Mouse (Mus musculus) intestine, embryonic 16.5 days (tissue): Measurements from ENCODE around the gene Hoxa13. TPM values are rescaled to one million over a fixed set of nuclear protein-coding genes. Genes with fewer than 3 reads are reported as not detected.
A peak's percentile ranks its signal among the peaks of the same experiment; 100 is the strongest.

Source experiments
- ATAC-seq: fragments of 200-750 bp; cut with Nextera tagmentation; 2 replicates; pipeline ENCODE4 v1.8.0; 2017; ENCODE audit warnings: moderate TSS enrichment, moderate library complexity
- H3K27ac ChIP-seq: fragments of 300-500 bp; sonication (generic); 2 replicates; pipeline ENCODE4 v1.5.1; 2014; ENCODE audit warnings: mild to moderate bottlenecking, low read length
- H3K27me3 ChIP-seq: fragments of 300-500 bp; sonication (generic); replicated peaks from 2 replicates; pipeline ENCODE4 v1.6.1; 2014; ENCODE audit warnings: low read length, control low read depth, mixed read lengths; ENCODE audit not compliant: control insufficient read depth, insufficient read depth
- H3K36me3 ChIP-seq: fragments of 300-500 bp; sonication (generic); 2 replicates; pipeline ENCODE4 v1.6.1; 2014; ENCODE audit warnings: low read length, control low read depth; ENCODE audit not compliant: control insufficient read depth, insufficient read depth
- H3K4me1 ChIP-seq: fragments of 300-500 bp; sonication (generic); 2 replicates; pipeline ENCODE4 v1.6.1; 2014; ENCODE audit warnings: low read length, control low read depth, mixed read lengths; ENCODE audit not compliant: control insufficient read depth, insufficient read depth
- H3K4me2 ChIP-seq: fragments of 300-500 bp; sonication (generic); 2 replicates; pipeline ENCODE4 v1.6.1; 2014; ENCODE audit warnings: low read depth, low read length, control low read depth
- H3K4me3 ChIP-seq: fragments of 300-500 bp; sonication (generic); 2 replicates; pipeline ENCODE4 v1.5.1; 2014; ENCODE audit warnings: mild to moderate bottlenecking, low read length
- H3K9ac ChIP-seq: fragments of 300-500 bp; sonication (generic); 2 replicates; pipeline ENCODE4 v1.6.1; 2014; ENCODE audit warnings: low read depth, low read length
- H3K9me3 ChIP-seq: fragments of 300-500 bp; sonication (generic); 2 replicates; pipeline ENCODE4 v1.6.1; 2016; ENCODE audit warnings: low read length, control low read depth; ENCODE audit not compliant: control insufficient read depth
- WGBS: fragments of 180-500 bp; shearing (Covaris S2); extraction: QIAGEN DNeasy Blood & Tissue Kit; methylation state at CpG from one replicate; pipeline ENCODE4 v1.1.7; 2014; 5-methylcytosine and 5-hydroxymethylcytosine counted together
- polyA plus RNA-seq: library from polyadenylated mRNA; unstranded; fragments of >200 nt; fragmentation: Nextera tagmentation; extraction: Ambion mirVana; gene quantifications from 2 replicates; pipeline ENCODE4 v1.2.1, GENCODE M21; 2015

Hoxa13 gene
- polyA plus RNA-seq, 1 experiment from 2014 or later: 0.45 TPM

DNA sequence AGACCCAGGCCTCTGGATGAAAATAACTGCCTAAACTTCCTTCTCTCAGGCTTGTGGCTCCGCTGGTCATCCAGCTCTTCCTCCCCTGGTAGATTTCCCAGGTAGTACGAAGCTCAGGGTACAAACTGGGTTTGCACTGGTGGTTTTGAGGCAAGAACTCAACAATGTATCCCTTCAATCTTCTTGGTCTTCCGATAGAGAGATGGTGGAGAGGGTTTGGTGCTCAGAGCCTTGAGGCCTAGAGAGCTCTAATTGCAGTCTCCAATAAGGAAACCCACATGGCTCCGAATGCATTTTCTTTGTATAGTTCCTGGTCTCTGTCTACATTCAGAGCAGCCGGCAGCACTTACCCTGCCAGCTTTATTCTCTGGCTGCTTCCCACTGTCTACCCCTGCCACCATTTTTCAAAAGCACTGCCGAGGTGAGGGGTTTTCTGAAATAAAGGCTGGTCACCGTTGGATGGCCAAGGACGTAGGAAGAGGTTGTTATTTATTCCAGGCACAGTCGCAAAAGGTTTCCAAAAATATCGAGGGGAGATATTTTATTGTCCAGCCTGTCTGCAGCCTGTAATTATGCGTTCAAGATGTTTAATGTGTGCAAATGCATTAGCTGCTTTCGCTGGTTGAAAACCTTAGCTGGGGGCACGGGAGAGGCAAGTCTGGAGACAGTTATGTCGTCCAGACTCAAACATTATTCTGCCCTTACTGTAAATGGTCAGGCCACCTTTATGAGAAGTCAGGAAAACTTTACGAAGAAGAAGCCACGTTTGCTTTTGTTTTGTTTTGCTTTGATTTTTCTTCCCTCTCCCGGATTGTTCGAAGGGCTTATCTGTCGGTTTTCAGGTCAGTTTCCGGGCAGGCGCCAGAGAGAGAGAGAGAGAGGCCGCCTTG lies 12.3 kb upstream of the Hoxa13 start:
- Histone ChIP-seq H3K4me3 (no peak overlapping the region), H3K27ac (no peak overlapping the region), H3K36me3 (no peaks in the 10 kb centered on the region), H3K4me1 (no peaks in the 10 kb centered on the region), H3K4me2 (no peak overlapping the region), H3K9ac (no peak overlapping the region), H3K9me3 (no peaks in the 10 kb centered on the region), H3K27me3 (peaks cover 84% of the 10 kb centered on the region)
- no peak for ATAC-seq
- 23% methylated on average over 22 of the region's 22 CpGs for WGBS

DNA sequence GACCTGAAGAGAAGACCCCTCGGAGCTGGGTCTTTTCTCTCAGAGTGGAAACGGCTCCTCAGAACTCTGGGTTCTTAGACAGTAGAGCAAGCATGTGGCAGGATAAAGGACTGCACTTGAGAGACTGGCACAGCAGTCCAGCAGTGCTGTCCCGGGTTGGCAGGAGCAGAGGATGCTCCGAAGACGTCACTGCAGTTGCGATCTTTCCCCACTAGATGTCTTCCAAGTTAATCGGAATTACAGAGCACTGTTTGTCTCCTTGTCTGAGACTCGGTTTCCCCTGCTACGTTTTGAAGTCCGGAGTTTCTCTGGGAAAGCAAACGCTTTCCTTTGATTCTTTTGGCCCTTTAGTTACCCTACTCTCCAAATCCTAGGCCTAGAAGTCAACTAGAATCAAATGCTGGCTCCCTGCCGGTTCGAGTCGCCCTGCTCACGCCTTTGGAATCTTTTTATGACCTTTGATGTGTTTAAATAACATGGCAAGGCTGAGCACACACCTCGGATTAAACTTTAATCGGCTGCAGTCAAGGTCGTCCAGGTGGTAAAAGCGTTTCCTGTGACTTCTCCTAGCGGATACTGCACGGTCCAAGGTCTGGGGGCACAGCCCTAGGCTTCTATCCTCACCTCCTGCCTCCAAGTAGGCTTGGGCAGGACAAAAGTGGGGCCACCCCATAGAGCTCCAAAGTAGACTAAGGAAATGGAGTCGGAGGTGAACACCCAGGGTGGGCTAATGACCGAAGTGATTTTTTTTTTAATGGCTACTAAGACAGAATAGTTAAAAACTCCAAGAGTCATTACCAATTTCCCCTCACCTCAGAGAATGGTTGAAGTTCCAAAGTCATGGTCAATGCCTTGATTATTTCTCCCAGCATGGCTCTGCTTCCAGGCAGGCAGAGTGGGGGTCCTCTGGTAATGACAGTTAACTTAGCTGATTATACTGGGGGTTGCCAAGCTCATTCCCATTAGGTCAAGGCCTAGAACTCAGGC lies 10.1 kb upstream of the Hoxa13 start:
- H3K4me1 ChIP-seq: no peaks in the 10 kb centered on the region
- no peak overlapping the region for H3K27ac ChIP-seq
- no peak overlapping the region for H3K9ac ChIP-seq
- H3K4me2 ChIP-seq: no peak overlapping the region
- H3K9me3 ChIP-seq: no peaks in the 10 kb centered on the region
- 8% methylated on average over 23 of the region's 23 CpGs for WGBS
- ATAC-seq: peak; percentile 73
- no peaks in the 10 kb centered on the region for H3K36me3 ChIP-seq
- H3K27me3 ChIP-seq: peaks cover 80% of the 10 kb centered on the region
- no peak overlapping the region for H3K4me3 ChIP-seq

DNA sequence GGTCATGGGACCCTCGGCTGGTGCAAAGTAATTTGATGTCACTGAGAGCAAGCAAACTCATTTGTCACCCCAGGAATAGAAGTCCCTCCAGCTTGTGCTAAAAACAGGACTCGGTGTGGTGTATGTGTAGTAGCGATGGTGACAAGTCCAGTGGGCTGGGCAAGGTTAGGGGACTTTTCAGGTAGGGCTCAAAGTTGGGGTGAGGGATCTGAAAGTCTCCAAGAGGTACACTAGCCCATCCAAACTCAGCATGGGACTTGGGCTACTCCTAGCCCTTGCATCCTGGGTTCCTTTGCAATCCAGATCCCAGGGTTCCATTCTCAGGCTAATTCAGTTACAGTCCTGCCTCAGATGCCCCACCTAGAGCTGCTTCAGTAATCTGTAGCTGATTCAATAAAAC lies 8.1 kb upstream of the Hoxa13 start:
- Histone ChIP-seq H3K9ac (no peak overlapping the region), H3K4me3 (no peak overlapping the region), H3K4me1 (no peaks in the 10 kb centered on the region), H3K27me3 (peaks cover 84% of the 10 kb centered on the region), H3K36me3 (no peaks in the 10 kb centered on the region), H3K9me3 (no peaks in the 10 kb centered on the region), H3K4me2 (no peak overlapping the region), H3K27ac (no peak overlapping the region)
- no peak for ATAC-seq
- WGBS: 5% methylated on average over 3 of the region's 3 CpGs

DNA sequence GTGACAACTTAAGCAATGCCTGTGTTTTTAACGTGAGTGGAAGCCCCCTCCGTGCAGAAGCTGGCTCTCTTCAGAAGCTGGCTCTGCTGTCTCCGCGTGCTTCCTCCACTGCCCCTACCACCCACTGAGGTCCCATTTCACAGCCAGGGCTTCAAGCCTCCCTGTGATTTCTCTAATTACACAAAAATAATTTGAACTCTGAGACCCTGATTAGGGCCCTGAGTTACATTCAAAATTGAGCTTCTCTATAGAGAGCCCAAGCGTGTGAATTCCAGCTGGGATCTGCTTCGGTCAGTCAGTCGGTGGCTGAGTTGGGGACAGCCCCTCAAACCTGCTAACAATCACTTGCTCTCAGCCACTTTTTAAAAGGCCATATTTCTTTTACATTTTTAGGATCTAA lies 7.7 kb upstream of the Hoxa13 start:
- no peak overlapping the region for H3K4me3 ChIP-seq
- no peaks in the 10 kb centered on the region for H3K9me3 ChIP-seq
- no peak for ATAC-seq
- H3K27ac ChIP-seq: no peak overlapping the region
- no peaks in the 10 kb centered on the region for H3K36me3 ChIP-seq
- no peak overlapping the region for H3K9ac ChIP-seq
- H3K27me3 ChIP-seq: peaks cover 84% of the 10 kb centered on the region
- no peaks in the 10 kb centered on the region for H3K4me1 ChIP-seq
- 14% methylated on average over 7 of the region's 7 CpGs for WGBS
- H3K4me2 ChIP-seq: no peak overlapping the region

DNA sequence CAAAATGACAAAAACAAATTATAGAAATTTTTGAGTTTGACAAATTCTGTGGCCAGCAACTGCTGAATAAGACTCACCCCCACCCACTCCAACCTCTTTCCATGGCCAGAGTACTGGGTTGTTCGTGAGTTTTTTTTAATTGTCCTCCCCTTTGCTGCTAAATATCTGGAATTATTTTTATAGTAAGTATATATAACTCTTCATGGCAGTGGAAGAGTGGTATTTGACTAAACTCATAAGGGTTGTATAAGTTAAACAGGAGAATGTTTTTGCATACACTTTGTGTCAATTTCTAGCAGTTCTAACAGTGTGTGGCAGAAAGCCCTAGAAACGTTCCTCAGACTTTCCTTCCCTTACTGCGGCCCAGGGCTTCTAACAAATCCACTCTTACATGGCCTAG lies 7.0 kb upstream of the Hoxa13 start:
- ATAC-seq: no peak
- no peaks in the 10 kb centered on the region for H3K36me3 ChIP-seq
- H3K4me2 ChIP-seq: no peak overlapping the region
- no peak overlapping the region for H3K4me3 ChIP-seq
- H3K27ac ChIP-seq: no peak overlapping the region
- no peaks in the 10 kb centered on the region for H3K9me3 ChIP-seq
- H3K9ac ChIP-seq: no peak overlapping the region
- H3K4me1 ChIP-seq: no peaks in the 10 kb centered on the region
- peaks cover 83% of the 10 kb centered on the region for H3K27me3 ChIP-seq
- 11% methylated on average over 3 of the region's 3 CpGs for WGBS

DNA sequence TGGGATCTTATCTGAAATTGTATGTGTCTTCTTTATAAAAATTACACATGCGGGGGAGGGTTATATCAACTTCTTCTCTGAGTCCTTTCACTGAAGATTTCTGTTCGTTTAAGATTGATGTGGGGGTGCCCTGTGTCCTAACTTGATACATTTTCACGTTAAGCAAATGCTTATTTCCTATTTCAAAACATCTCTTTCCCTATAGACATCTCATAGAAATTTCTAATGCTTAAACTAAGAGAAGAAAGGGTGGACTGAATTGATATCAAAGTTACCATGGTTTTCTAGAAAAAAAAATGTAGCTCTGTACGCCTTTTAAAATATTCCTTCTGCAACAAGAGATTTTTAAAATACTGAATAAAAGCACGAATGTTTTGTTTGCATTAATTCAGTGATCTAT lies 6.5 kb upstream of the Hoxa13 start:
- Histone ChIP-seq H3K27ac (no peak overlapping the region), H3K36me3 (no peaks in the 10 kb centered on the region), H3K9me3 (no peaks in the 10 kb centered on the region), H3K27me3 (peaks cover 82% of the 10 kb centered on the region), H3K9ac (no peak overlapping the region), H3K4me3 (no peak overlapping the region), H3K4me1 (no peaks in the 10 kb centered on the region), H3K4me2 (no peak overlapping the region)
- WGBS: 26% methylated on average over 5 of the region's 5 CpGs
- ATAC-seq: no peak

DNA sequence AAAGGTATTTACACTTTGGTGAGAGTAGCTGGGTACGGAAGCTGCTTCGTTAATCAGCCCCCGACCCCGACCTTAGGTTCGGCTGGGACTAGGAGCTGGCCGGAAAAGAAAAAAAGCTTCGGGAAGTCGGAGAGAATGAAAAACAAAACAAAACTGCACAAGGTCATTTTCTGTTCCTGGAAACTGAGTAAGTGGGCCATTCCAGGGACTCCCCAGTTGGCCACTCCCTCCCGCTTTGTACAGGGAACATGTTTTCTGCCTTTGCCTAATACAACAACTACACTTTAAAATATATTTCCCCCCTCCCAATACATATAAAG lies 5.9 kb upstream of the Hoxa13 start:
- 5% methylated on average over 9 of the region's 9 CpGs for WGBS
- H3K4me2 ChIP-seq: no peak overlapping the region
- no peaks in the 10 kb centered on the region for H3K4me1 ChIP-seq
- no peak overlapping the region for H3K4me3 ChIP-seq
- no peaks in the 10 kb centered on the region for H3K9me3 ChIP-seq
- H3K27ac ChIP-seq: no peak overlapping the region
- H3K27me3 ChIP-seq: peaks cover 84% of the 10 kb centered on the region
- H3K9ac ChIP-seq: no peak overlapping the region
- H3K36me3 ChIP-seq: no peaks in the 10 kb centered on the region
- ATAC-seq: no peak

DNA sequence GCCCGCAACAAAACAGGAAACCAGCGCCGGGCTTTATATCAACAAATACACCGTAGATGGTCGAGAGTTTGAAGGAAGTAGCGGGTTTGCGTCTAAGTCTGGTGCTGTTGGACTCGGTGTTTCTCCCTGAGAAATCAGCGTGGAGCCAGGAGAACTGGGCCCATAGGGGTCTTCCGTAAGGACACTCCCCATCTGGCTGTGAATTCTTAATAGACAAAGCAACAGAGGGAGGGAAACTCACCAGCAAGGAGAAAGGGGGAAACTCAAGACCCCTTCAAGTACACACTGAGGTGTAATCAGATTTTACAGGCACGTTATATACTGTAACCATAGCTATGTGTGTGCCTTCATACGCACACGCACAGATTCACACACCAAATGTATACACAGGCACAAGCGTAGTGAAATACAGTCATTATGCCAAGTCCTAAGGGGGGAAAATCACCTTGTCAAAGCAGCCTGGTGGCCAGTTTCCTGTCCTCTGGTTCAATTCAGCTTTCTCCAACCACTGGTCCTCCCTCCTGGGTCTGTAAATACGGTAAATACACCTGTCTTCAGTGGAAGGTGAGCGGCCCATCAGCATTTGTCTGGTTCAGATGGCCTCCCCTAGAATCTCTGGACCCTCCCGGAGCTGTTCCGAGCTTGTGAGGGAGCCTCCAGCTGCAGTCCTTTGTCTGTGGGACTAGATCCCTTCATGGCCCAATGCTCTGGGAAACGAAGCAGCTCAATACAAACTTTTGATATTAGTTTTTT lies 5.4 kb upstream of the Hoxa13 start:
- Histone ChIP-seq H3K4me1 (no peaks in the 10 kb centered on the region), H3K4me2 (no peak overlapping the region), H3K9ac (no peak overlapping the region), H3K27me3 (peaks cover 85% of the 10 kb centered on the region), H3K4me3 (no peak overlapping the region), H3K9me3 (no peaks in the 10 kb centered on the region), H3K27ac (no peak overlapping the region), H3K36me3 (no peaks in the 10 kb centered on the region)
- 3% methylated on average over 19 of the region's 19 CpGs for WGBS
- ATAC-seq: no peak

DNA sequence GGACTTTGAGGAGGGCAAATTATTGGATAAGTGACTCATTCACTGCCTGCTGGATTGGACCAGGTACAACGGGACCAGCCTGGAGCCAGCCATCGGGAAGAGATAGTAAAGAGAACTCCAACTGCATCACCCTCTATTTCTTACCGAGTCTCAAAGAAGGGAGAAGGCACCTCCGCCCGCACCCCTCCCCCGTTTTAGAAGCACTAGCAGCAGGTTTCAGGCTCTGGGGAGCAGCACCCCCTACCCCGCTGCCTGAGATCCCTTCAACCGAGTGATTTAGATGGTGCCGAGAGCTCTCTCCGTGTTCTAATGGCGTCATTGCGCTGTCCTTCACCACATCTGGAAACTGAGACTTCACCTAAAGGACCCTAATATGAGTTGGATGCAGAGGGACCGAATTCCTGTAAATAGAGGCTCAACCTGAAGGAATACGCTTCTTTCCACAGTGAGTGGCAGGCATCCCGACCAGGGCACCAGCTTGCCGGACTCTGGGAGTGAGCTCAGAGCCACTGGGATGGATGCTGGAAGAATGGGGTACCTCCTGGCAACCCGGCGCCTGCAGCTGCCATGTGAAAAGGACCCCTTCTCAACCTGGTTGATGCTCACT lies 4.7 kb upstream of the Hoxa13 start:
- H3K27me3 ChIP-seq: peaks cover 87% of the 10 kb centered on the region
- H3K27ac ChIP-seq: no peak overlapping the region
- 3% methylated on average over 18 of the region's 18 CpGs for WGBS
- no peak overlapping the region for H3K9ac ChIP-seq
- peaks cover 3% of the 10 kb centered on the region for H3K4me1 ChIP-seq
- H3K4me3 ChIP-seq: no peak overlapping the region
- H3K36me3 ChIP-seq: no peaks in the 10 kb centered on the region
- H3K4me2 ChIP-seq: no peak overlapping the region
- no peaks in the 10 kb centered on the region for H3K9me3 ChIP-seq
- ATAC-seq: no peak
